Comparison of ENCODE assay signal across 26 mouse cellular contexts in genomic region chr5:21663081-21663480, GRCm38 (mm10). TPM values are rescaled to one million over a fixed set of nuclear protein-coding genes. Genes with fewer than 3 reads are reported as not detected.
A peak's percentile ranks its signal among the peaks of the same experiment; 100 is the strongest.
DNase-seq lines count a peak whose midpoint lies in the region; ATAC-seq and TF ChIP-seq lines count a peak whose summit lies in the region.
"Had no signal": no experiment of that assay in that cellular context is flagged by ENCODE, and none has a peak within 500 bp of the region (broad histone marks: within the 10 kb centered on the region; RNA-seq: fewer than 3 reads in every experiment).

No protein-coding gene starts in this region.

- peak; percentile 38 to 40 for DNase-seq in cerebellum, postnatal 10 days
- no peak for DNase-seq in cerebellum, adult 9-11 months
- no peak for DNase-seq in hindbrain, postnatal 0 days (ENCODE audit: low spot score)
- no peak for DNase-seq in hindbrain, embryonic 10.5 days (ENCODE audit: low spot score)
- DNase-seq in adipocyte (ENCODE audit: low spot score), result peak; percentile 88
- DNase-seq in right cerebral cortex, postnatal 25 days, result no peak
- DNase-seq: cerebellum, adult 11-12 months; cerebellum, postnatal 36 days; gastrocnemius, postnatal 25 days; kidney, adult 11 months; lung, postnatal 4 days; right cerebral cortex, postnatal 14 days; thymus, adult 18-20 months; thymus, postnatal 4 days had no signal

- no peaks in the 10 kb centered on the region for H3K27me3 ChIP-seq in hindbrain, postnatal 0 days (ENCODE audit: insufficient read depth, low read length)
- H3K27me3 ChIP-seq in hindbrain, embryonic 10.5 days (ENCODE audit: insufficient read depth, poor library complexity, severe bottlenecking), result no peaks in the 10 kb centered on the region
- H3K27me3 ChIP-seq: CH12.LX; lung, embryonic 15.5 days had no signal

- no peak overlapping the region for H3K4me2 ChIP-seq in hindbrain, postnatal 0 days (ENCODE audit: low read depth, low read length)
- H3K4me2 ChIP-seq: lung, embryonic 15.5 days had no signal

- peaks cover 21% of the 10 kb centered on the region; the same call in 1 of the 2 replicates for H3K36me3 ChIP-seq in hindbrain, postnatal 0 days (ENCODE audit: insufficient read depth, low read length)
- H3K36me3 ChIP-seq in hindbrain, embryonic 10.5 days, result peaks cover 68% of the 10 kb centered on the region

- H3K4me3 ChIP-seq in hindbrain, postnatal 0 days (ENCODE audit: low read length), result no peak overlapping the region
- H3K4me3 ChIP-seq in hindbrain, embryonic 10.5 days, result no peak overlapping the region
- no peak overlapping the region for H3K4me3 ChIP-seq in brown adipose tissue, adult 24 weeks (ENCODE audit: insufficient read depth, low read depth, low read length)
- H3K4me3 ChIP-seq: erythroblast, embryonic 14.5 days; lung, embryonic 15.5 days; midbrain, embryonic 10.5 days had no signal

- no peak for TF ChIP-seq CTCF in hindbrain, postnatal 0 days (IDR thresholded peaks at IDR 0.05; ENCODE audit: low read depth)

- no peaks in the 10 kb centered on the region for H3K9me3 ChIP-seq in hindbrain, postnatal 0 days (ENCODE audit: low read length)
- H3K9me3 ChIP-seq in hindbrain, embryonic 10.5 days, result no peaks in the 10 kb centered on the region
- H3K9me3 ChIP-seq: lung, embryonic 15.5 days; midbrain, embryonic 10.5 days had no signal

- peak; percentile 21; the same call in 1 of the 2 replicates for ATAC-seq in hindbrain, postnatal 0 days
- ATAC-seq in activated CD4-positive, CD25-positive, alpha-beta regulatory T cell, adult 4 months, result no peak

- H3K27ac ChIP-seq in hindbrain, postnatal 0 days, result no peak overlapping the region
- H3K27ac ChIP-seq in hindbrain, embryonic 10.5 days, result no peak overlapping the region
- H3K27ac ChIP-seq in brown adipose tissue, adult 24 weeks (replicated peaks; ENCODE audit: low read depth, low read length), result 0 out of 2 replicates have a peak overlapping the region, but pooled peaks have one; percentile 8
- H3K27ac ChIP-seq: kidney, postnatal 0 days; liver, embryonic 14.5 days; lung, embryonic 15.5 days; midbrain, embryonic 10.5 days had no signal

- no peaks in the 10 kb centered on the region for H3K4me1 ChIP-seq in hindbrain, postnatal 0 days (ENCODE audit: insufficient read depth, low read length)
- peaks cover 8% of the 10 kb centered on the region; the same call in 1 of the 2 replicates for H3K4me1 ChIP-seq in hindbrain, embryonic 10.5 days (replicated peaks)
- peaks cover 8% of the 10 kb centered on the region; the same call in 1 of the 2 replicates for H3K4me1 ChIP-seq in brown adipose tissue, adult 24 weeks (ENCODE audit: control insufficient read depth, insufficient read depth, insufficient read length, low read length)

- no peak overlapping the region for H3K9ac ChIP-seq in hindbrain, postnatal 0 days (replicated peaks; ENCODE audit: low read length)
- H3K9ac ChIP-seq: liver, embryonic 14.5 days; lung, embryonic 15.5 days had no signal

- WGBS in hindbrain, postnatal 0 days, result 78% methylated on average over 11 of the region's 11 CpGs
- 96% methylated on average over 11 of the region's 11 CpGs for WGBS in hindbrain, embryonic 10.5 days

RNA-seq across cellular contexts. Expression of gene Armc10, which starts 17.5 kb away (rescaled TPM):
- 77.9 and 78.7 TPM in 2 replicates for total RNA-seq in hindbrain, postnatal 0 days (2014; rRNA removed)
- polyA plus RNA-seq in hindbrain, postnatal 0 days (2015; fragmentation: Nextera tagmentation; extraction: Ambion mirVana), result 32.8 and 34.4 TPM in 2 replicates
- 62.9 and 66.8 TPM in 2 replicates for polyA plus RNA-seq in hindbrain, embryonic 10.5 days (2016; fragmentation: Nextera tagmentation; extraction: Ambion mirVana)
- polyA plus RNA-seq in brown adipose tissue, adult 24 weeks (2012; ENCODE audit: insufficient read depth, insufficient read length, missing spikeins), result 7.4 and 11.3 TPM in 2 replicates
- polyA plus RNA-seq in activated CD4-positive, CD25-positive, alpha-beta regulatory T cell, adult 4 months (2017; shearing (Covaris generic)), result 10 to 100 TPM; 32.4 to 36.9 TPM

RNA-seq across cellular contexts. Expression of gene Fbxl13, which starts 17.6 kb away (rescaled TPM):
- total RNA-seq in hindbrain, postnatal 0 days (2014; rRNA removed), result 0.16 and 0.25 TPM in 2 replicates
- 0.16 and 0.23 TPM in 2 replicates for polyA plus RNA-seq in hindbrain, postnatal 0 days (2015; fragmentation: Nextera tagmentation; extraction: Ambion mirVana)
- polyA plus RNA-seq in hindbrain, embryonic 10.5 days (2016; fragmentation: Nextera tagmentation; extraction: Ambion mirVana), result 0.20 and 0.41 TPM in 2 replicates
- not detected in 2 replicates for polyA plus RNA-seq in brown adipose tissue, adult 24 weeks (2012; ENCODE audit: insufficient read depth, insufficient read length, missing spikeins)
- polyA plus RNA-seq in activated CD4-positive, CD25-positive, alpha-beta regulatory T cell, adult 4 months (2017; shearing (Covaris generic)), result not detected
- total RNA-seq: heart, adult 8-10 months; hematopoietic stem cell, adult 5-6 weeks; monocyte, adult 5-6 weeks had no signal
- polyA plus RNA-seq: erythroblast, embryonic 14.5 days; neural tube, embryonic 11.5 days had no signal

RNA-seq across cellular contexts. Expression of gene Napepld, which starts 38.1 kb away (rescaled TPM):
- 3.9 and 4.2 TPM in 2 replicates for total RNA-seq in hindbrain, postnatal 0 days (2014; rRNA removed)
- 1.4 and 1.5 TPM in 2 replicates for polyA plus RNA-seq in hindbrain, postnatal 0 days (2015; fragmentation: Nextera tagmentation; extraction: Ambion mirVana)
- polyA plus RNA-seq in hindbrain, embryonic 10.5 days (2016; fragmentation: Nextera tagmentation; extraction: Ambion mirVana), result 5.6 and 6.1 TPM in 2 replicates
- 9.0 and 12.9 TPM in 2 replicates for polyA plus RNA-seq in brown adipose tissue, adult 24 weeks (2012; ENCODE audit: insufficient read depth, insufficient read length, missing spikeins)
- 1 to 10 TPM; 2.4 to 4.3 TPM for polyA plus RNA-seq in activated CD4-positive, CD25-positive, alpha-beta regulatory T cell, adult 4 months (2017; shearing (Covaris generic))

Comparison
In these comparisons a context has a peak if more than half of its experiments do, and no peak if none do; other contexts are left out.
1. DNase-seq: peak in cerebellum, postnatal 10 days (2 of 2) and adipocyte (single experiment); none in cerebellum, adult 9-11 months (single experiment), hindbrain, postnatal 0 days (single experiment), hindbrain, embryonic 10.5 days (single experiment) and right cerebral cortex, postnatal 25 days (single experiment).